Mouse (Mus musculus) forebrain, embryonic 10.5 days (tissue): ENCODE measurements around the gene Pdha1. TPM values are rescaled to one million over a fixed set of nuclear protein-coding genes. Genes with fewer than 3 reads are reported as not detected.
A peak's percentile ranks its signal among the peaks of the same experiment; 100 is the strongest.

Source experiments
- DNase-seq: peaks from one replicate; pipeline ENCODE4 v3.0.0-alpha.2; 2017; ENCODE audit warnings: low spot score; ENCODE audit errors: extremely low spot score
- H3K27ac ChIP-seq: fragments of 300-500 bp; sonication (generic); 2 replicates; pipeline ENCODE4 v1.5.1; 2016; ENCODE audit warnings: mild to moderate bottlenecking
- H3K27me3 ChIP-seq: fragments of 300-500 bp; sonication (generic); 2 replicates; pipeline ENCODE4 v1.6.1; 2016; ENCODE audit warnings: mild to moderate bottlenecking; ENCODE audit not compliant: poor library complexity, severe bottlenecking
- H3K36me3 ChIP-seq: fragments of 300-500 bp; sonication (generic); replicated peaks from 2 replicates; pipeline ENCODE4 v1.6.1; 2016; ENCODE audit warnings: mild to moderate bottlenecking, moderate library complexity
- H3K4me1 ChIP-seq: fragments of 300-500 bp; sonication (generic); 2 replicates; pipeline ENCODE4 v1.6.1; 2016
- H3K4me3 ChIP-seq: fragments of 300-500 bp; sonication (generic); 2 replicates; pipeline ENCODE4 v1.5.1; 2016; ENCODE audit warnings: mild to moderate bottlenecking, moderate library complexity
- H3K9me3 ChIP-seq: fragments of 300-500 bp; sonication (generic); 2 replicates; pipeline ENCODE4 v1.6.1; 2016; ENCODE audit warnings: mild to moderate bottlenecking, moderate library complexity
- WGBS: fragments of 180-500 bp; shearing (Covaris S2); methylation state at CpG from one replicate; pipeline ENCODE4 v1.1.7; 2016; 5-methylcytosine and 5-hydroxymethylcytosine counted together
- polyA plus RNA-seq: library from polyadenylated mRNA; unstranded; fragments of >200 nt; fragmentation: Nextera tagmentation; extraction: Ambion mirVana; gene quantifications from 2 replicates; pipeline ENCODE4 v1.2.1, GENCODE M21; 2016

The Pdha1 gene
- polyA plus RNA-seq, 1 experiment from 2014 or later = 119 TPM

GRCm38 (mm10) chrX:160134136-160134843 lies 3.9 kb downstream of the Pdha1 start:
- no peak overlapping the region for H3K27ac ChIP-seq
- peaks cover 19% of the 10 kb centered on the region for H3K4me1 ChIP-seq
- no peak overlapping the region for H3K4me3 ChIP-seq
- peaks cover 39% of the 10 kb centered on the region for H3K36me3 ChIP-seq
- H3K27me3 ChIP-seq = peaks cover 81% of the 10 kb centered on the region
- 86% methylated on average over 11 of the region's 11 CpGs for WGBS
- H3K9me3 ChIP-seq = no peaks in the 10 kb centered on the region
- no peak for DNase-seq

- DNase-seq = peak; percentile 27
- Histone ChIP-seq H3K27ac (no peak overlapping the region), H3K4me3 (no peak overlapping the region), H3K36me3 (peaks cover 29% of the 10 kb centered on the region), H3K4me1 (no peaks in the 10 kb centered on the region), H3K9me3 (no peaks in the 10 kb centered on the region), H3K27me3 (peaks cover 92% of the 10 kb centered on the region)
- WGBS = 84% methylated on average over 3 of the region's 3 CpGs
Measured at GRCm38 (mm10) chrX:160116658-160117057, 21.6 kb downstream of the Pdha1 start.

- Histone ChIP-seq H3K27me3 (peaks cover 92% of the 10 kb centered on the region), H3K27ac (no peak overlapping the region), H3K4me1 (no peaks in the 10 kb centered on the region), H3K9me3 (no peaks in the 10 kb centered on the region), H3K36me3 (peaks cover 23% of the 10 kb centered on the region), H3K4me3 (no peak overlapping the region)
- DNase-seq = no peak
Measured at GRCm38 (mm10) chrX:160116074-160116473, 22.1 kb downstream of the Pdha1 start.

GRCm38 (mm10) chrX:160113777-160114176 lies 24.4 kb downstream of the Pdha1 start:
- Histone ChIP-seq H3K4me1 (no peaks in the 10 kb centered on the region), H3K27me3 (peaks cover 89% of the 10 kb centered on the region), H3K36me3 (peaks cover 2% of the 10 kb centered on the region), H3K27ac (no peak overlapping the region), H3K4me3 (no peak overlapping the region), H3K9me3 (no peaks in the 10 kb centered on the region)
- no peak for DNase-seq
- 100% methylated on average over 1 of the region's 1 CpGs for WGBS

GRCm38 (mm10) chrX:160107817-160108216 lies 30.4 kb downstream of the Pdha1 start:
- Histone ChIP-seq H3K27me3 (peaks cover 84% of the 10 kb centered on the region), H3K4me1 (no peaks in the 10 kb centered on the region), H3K27ac (no peak overlapping the region), H3K36me3 (no peaks in the 10 kb centered on the region), H3K4me3 (no peak overlapping the region), H3K9me3 (no peaks in the 10 kb centered on the region)
- WGBS = 79% methylated on average over 4 of the region's 4 CpGs
- no peak for DNase-seq

- Histone ChIP-seq H3K36me3 (no peaks in the 10 kb centered on the region), H3K4me3 (no peak overlapping the region), H3K27me3 (peaks cover 52% of the 10 kb centered on the region), H3K4me1 (no peaks in the 10 kb centered on the region), H3K9me3 (no peaks in the 10 kb centered on the region), H3K27ac (no peak overlapping the region)
- WGBS = 79% methylated on average over 1 of the region's 1 CpGs
- DNase-seq = no peak
Measured at GRCm38 (mm10) chrX:160091973-160092372, 46.2 kb downstream of the Pdha1 start.

Other genes starting within 250 kb of the Pdha1 start
- gene Map3k15, start 150.0 kb downstream of the Pdha1 start, polyA plus RNA-seq = 0.14 and 0.39 TPM in 2 replicates